Mouse (Mus musculus) common myeloid progenitor, adult 5-6 weeks (primary cell): ENCODE results near the gene Ptprb. TPM values are rescaled to one million over a fixed set of nuclear protein-coding genes. Genes with fewer than 3 reads are reported as not detected.

Experiments
- ATAC-seq: replicated peaks from 2 replicates; pipeline ENCODE4 v1.8.0; 2016; ENCODE audit warnings: low read depth, mild to moderate bottlenecking, moderate TSS enrichment, inconsistent platforms; ENCODE audit not compliant: poor library complexity, severe bottlenecking
- total RNA-seq: library from RNA; stranded (forward); fragments of 200-1000, 187-1606 nt; gene quantifications from 2 replicates; pipeline ENCODE4 v1.2.3, GENCODE M21; 2017

The Ptprb gene
- total RNA-seq, 1 experiment from 2014 or later, result not detected

DNA sequence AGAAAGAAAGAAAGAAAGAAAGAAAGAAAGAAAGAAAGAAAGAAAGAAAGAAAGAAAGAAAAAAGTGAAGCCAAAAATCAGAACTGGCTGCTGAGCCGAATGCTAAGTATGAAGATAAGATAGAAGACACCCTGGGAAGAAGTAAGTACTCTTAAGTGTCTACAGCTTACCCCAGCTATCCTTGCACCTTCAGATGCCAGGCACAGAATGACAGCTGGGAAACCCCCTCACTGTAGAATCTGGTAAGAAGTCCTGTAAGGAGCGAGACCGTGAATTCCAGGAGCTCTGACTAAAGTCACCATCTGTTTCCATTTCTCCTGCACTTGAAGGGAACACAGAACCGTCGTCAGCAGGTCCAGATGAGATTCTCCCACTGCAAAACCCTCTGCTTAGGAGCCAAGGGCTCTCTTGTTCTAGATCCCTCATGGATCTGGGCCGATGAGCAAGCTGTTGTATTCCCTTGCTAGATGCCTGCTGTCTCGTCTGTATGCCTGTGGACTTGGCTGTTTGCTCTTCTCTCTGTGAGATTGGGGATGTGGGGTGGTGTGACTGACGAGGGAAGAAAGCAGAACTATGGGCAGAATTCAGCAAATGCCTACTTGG lies 15.9 kb downstream of the Ptprb start:
- ATAC-seq, result no peak

DNA sequence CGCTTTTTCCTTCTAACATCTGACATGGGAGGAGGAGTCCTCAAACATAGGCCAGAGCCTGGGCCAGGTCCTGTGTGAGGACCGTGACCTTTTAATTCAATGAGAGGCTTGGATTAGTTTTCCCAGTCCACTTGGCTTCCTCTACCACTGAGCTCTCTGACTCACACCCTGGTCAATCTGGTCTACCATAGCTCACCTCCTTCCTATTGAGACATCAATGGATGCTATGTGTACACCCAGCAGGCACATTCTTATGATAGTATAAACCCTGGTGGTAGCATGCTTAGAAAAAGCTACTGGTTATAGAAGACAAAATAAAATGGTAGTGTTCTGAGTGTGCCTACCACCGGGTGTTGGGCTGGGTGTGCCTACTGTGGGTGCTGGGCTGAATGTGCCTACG lies 21.1 kb downstream of the Ptprb start:
- ATAC-seq, result no peak

DNA sequence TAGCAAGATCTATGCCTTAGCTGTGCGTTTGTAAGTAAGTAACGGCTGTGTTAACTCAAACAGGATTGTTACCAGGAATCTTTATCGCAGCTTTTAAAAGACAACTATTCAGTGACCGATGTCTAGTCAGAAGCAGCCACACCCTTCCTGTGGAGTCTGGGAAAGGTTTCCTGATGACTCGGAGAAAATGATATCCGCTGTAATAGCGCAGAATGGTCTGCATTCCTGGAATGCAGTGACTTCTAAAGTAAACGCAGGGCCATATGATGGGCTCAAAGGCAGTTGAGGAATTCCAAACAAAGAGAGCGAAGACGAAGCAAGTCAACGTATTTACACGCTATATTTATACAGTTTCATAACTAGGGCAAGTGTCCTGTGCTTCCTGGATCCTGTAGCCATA lies 22.5 kb downstream of the Ptprb start:
- no peak for ATAC-seq

DNA sequence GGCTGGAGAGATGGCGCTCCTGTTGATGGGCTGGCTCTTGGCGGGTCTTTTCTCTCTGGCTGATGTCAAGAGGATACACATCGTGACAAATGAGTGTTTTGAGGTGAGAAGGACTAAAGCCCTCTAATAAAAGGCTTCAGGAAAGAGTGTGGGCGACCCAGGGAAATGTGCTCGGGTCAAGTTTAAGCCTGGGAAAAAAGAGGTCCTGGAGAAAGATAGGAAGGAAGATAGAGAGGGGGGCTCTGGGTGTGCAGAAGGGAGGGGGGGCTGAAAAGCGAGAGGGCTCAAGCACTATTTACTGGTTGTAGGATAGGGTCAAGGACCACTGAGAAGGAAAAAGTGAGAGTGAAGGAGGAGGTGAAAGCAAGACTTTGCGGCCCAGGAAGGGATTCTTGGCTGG lies 25.5 kb downstream of the Ptprb start:
- ATAC-seq, result no peak

DNA sequence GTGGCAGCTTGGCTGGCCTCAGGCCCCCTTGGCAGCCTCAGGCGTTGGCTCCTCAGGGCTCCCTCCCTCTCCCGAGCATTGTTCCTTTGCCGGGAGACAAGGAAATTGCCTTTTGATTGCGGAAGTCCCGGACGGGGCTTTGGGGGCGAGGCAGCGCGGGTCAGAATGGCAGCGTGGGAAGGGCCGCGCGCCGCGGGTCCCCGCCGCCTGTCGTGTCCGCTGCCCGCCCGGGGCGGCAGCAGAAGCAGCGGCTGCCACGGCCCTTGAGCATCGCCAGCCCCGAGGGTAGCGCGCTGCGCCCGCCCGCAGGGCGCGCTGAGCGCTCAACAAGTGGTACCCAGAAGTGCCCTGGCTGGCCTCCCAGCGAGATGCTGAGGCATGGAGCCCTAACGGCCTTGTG lies 25.9 kb downstream of the Ptprb start:
- ATAC-seq, result peak; percentile 45

DNA sequence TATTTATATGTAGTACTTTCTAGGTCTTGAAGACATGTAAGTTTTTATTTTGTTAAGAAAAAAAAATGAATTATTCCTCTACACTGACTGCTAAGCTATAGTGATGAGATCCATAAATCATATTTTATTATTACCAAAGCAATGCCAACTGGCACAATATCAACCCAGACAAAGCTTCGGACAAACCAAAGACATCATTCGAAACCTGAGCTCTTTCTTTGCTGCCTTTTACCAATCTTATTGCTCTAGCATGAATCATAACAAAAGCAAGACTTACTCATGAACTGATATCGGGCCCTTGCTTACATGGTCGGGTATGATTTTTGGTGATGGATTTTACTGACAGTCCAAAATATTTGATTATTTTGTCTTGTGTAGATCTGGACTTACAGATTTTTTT lies 29.0 kb downstream of the Ptprb start:
- no peak for ATAC-seq

DNA sequence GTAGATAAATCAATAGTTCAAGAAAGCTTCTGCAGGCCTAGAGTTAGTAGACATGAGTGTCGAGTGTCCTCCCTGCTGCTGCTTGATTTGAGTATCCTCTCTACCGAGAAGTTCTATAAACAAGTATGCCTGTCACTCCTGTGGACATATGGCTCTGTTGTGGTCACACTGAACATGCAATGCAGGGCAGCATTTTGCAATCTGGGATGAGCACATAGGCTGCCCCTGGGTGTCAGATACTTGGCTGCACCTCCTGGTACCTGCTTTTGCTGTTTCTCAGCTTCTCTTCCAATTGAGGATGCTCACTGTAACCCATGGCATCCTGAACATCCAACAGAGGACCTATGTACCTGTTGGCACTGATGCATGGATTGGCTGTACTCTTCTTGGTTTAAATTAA lies 34.1 kb downstream of the Ptprb start:
- no peak for ATAC-seq

DNA sequence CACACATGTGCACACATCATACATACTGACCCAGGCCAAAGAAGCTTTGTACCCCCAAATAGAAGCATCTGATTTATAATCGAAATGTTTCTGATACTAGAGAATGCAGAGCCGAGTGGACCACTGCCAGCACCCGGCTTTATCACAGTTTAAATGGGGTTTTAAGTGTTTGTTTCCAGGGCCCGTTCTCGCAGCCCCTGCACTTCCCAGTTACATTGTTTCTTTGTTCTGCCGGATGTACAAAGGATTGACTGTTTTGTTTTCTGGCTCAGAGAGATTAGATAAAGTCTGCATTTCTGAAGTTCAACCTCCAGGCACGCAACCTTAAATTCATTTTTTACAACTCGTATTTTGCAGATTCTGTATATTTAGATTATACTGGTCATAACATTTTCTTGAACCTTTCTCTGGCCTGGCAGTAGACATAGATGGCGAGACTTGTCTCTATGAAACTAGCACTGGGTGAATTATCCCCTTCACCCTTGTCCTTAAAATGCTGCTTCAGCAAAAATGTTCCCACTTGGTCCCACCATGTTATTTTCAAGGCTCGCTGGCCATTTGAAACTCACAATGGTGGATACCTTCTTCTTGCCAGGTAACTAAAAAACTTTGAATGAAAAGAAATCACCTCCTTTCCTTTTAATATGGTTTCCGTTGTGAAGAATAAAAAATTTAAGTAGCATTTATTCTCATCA lies 35.3 kb downstream of the Ptprb start:
- ATAC-seq, result no peak

DNA sequence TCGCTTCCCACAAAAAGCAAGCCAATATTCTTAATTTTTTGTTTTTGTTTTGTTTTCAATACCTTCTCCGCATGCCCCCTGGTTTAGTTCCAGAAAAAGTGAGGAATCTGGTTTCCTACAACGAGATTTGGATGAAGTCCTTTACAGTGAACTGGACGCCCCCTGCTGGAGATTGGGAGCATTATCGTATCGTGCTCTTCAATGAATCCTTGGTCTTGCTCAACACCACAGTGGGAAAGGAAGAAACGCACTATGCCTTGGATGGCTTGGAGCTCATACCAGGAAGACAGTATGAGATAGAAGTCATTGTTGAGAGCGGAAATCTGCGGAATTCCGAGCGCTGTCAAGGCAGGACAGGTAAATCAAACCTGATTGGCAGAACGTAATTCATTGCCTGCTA lies 43.9 kb downstream of the Ptprb start:
- ATAC-seq, result peak; percentile 91

DNA sequence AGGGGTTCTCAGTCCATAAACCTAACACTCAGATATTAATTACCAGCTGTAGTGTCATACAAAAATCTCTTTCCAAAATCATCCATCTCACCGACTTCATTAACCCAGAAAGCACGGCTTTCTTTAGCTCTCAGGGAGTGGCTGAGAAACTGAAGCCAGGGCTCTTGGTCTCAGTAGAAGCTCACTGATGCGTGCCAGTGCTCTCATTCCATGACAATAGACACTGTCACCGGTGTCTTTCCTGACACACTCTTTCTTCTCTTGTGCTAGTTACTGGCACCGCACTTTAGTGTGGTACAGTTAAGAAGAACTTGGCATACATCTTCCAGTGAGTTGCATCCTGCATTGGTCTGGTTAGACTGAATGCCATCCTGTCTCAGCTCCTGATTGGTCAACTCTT lies 53.8 kb downstream of the Ptprb start:
- ATAC-seq, result no peak

DNA sequence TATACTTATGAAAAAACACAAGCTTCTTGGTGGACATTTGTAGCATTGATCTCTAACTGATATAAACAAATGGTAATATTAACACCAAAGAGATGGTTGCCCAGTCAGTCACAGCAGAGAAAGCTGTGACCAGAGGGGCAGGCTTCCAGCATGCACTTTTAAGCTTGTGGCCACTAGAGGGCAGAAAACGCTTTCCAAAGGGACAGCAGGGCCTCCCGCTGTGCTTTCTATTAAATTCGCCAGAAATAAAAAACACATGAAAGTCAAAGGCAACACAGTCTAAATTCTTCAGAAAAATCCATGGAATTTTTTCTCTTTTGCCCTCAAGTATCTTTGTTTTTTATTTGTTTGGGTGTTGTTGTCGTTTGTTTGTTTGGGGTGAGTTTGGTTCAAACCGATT lies 55.1 kb downstream of the Ptprb start:
- ATAC-seq, result peak; percentile 98

DNA sequence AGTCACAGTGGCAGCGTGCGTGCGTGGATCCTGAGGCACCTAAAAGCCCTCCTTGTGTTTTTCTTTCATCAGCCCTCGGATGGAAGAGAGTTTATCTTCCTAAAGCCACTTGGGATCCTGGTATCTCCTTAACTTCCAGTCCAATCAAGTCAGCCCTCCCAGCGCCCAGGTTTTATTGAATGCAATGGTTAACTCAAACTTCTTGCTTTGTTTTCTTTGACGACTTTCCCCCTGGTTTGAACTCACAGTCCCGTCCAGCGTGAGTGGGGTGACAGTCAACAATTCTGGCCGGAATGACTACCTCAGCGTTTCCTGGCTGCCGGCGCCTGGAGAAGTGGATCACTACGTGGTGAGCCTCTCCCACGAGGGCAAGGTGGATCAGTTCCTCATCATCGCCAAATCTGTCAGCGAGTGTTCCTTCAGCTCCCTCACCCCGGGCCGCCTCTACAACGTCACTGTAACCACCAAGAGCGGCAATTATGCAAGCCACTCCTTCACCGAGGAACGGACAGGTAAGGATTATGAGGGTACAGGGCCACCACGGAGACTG lies 55.7 kb downstream of the Ptprb start:
- no peak for ATAC-seq

DNA sequence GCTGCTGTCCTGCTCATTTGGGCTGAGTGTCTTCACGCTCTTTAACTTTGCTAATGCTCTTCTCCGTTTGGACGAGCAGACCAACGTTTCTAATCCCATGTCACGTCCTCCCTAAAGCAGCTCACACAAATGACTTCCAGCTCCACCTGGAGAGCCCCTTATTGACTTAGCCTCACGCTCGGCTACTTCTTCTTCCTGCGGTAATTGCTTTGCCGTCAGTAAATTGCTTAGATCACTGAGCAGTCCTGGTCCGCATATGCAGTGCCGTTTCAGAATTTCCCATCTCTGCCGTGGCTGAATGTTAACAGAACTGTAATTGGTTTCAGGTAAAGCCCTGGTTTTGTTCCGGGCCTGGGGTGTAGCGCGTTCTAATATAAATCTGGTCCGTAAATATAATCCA lies 58.3 kb downstream of the Ptprb start:
- no peak for ATAC-seq

DNA sequence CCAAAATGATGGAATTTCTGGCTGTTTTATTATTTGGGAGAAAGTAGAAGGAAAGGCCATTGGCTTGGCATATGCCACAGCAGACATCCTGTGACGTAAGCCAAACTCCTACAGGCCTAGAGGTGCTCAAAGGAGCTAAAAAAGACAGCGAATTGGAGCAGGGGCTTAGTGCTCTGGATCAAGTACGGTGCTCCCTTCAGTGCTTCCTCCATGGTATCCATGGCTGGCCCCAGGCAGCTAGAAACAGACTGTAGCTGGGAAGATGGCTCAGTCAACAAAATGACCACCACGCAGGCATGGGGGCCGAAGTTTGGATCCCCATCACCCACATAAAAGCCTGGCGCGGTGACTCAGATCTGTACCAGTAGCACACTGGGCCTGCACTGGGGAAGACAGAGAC lies 58.8 kb downstream of the Ptprb start:
- no peak for ATAC-seq

DNA sequence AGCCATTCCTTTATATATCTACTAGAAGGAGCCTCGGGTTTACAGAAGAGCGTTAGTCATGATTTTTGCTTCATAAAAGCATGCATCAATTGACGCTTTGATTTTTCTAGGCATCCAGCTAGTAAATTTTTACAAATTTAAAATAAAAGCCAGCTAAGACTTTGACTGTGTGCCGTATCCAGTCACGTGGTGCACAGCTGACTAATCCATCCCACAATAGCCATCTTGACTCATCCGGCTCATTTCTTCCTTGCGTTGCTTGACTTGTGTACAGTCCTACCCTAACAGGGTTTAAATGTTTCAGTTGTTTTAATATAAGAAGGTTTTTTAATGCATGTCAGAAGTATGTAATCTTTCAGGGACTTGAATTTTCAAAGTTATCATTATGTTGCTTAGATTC lies 60.0 kb downstream of the Ptprb start:
- ATAC-seq, result no peak

DNA sequence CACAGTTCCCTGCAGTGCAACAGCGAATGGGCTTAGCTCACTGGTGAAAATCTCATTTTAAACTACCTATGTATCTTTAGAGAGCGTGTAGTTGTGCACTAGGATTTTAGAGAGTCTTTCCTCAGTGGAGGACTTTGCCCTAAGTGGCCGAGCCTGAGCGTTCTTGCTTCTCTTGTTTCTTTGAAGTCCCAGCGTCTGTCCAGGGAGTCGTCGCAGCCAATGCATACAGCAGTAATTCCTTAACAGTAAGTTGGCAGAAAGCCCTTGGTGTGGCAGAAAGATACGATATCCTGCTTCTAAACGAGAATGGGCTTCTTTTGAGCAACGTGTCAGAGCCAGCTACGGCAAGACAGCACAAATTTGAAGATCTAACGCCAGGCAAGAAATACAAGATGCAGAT lies 65.9 kb downstream of the Ptprb start:
- ATAC-seq, result no peak

DNA sequence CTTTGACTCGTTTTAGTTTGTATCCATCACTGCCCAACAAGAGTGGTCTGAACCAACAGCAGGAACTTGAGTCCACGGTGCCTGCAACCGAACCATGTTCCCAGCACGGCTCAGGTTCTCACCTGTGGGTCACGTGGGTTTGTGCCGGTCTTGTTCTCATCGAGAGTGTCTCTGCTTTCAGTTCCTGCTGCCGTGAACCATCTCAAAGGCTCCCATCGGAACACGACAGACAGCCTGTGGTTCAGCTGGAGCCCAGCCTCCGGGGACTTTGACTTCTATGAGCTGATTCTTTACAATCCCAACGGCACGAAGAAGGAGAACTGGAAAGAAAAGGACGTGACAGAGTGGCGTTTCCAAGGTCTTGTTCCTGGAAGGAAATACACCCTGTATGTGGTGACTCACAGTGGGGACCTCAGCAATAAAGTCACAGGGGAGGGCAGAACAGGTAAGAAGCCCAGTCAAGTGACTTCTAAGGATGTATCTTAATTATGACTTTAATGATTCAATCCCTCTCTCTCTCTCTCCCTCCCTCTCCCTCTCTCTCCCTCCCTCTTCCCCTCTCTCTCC lies 71.4 kb downstream of the Ptprb start:
- no peak for ATAC-seq

DNA sequence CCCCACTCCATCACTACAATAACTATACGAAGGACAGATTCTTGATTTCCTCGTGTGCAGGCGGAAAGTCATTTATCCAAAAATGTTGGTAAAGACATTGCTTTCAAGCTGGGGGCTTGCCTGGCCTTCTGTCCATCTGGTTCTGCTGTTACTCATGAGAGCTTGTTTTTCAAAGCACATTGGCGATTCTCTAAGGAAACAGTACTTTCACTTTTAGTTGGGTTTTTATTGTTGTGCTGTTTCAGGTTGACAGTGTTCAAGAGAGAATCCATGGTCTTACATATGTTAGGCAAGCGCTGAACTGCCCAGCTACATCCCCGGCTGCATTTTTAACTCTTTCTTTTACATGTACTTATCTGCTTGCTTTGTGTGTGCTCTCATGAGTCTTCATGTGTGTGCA lies 73.7 kb downstream of the Ptprb start:
- ATAC-seq, result no peak

DNA sequence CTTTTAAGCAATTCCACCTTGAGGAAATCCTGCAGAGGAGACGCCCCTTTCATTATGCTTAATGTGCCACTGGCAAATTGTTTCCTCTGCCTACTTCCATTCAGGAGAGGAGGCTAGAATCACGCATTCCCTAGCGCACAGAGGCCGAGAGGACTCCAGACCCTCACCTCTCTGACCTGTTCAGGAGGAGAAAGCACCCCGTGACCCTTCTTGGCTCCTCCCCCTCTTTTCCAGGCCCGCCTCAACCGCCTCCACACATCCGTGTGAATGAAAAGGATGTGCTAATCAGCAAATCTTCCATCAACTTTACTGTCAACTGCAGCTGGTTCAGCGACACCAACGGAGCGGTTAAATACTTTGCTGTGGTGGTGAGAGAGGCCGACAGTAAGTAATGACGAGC lies 75.2 kb downstream of the Ptprb start:
- ATAC-seq, result no peak

DNA sequence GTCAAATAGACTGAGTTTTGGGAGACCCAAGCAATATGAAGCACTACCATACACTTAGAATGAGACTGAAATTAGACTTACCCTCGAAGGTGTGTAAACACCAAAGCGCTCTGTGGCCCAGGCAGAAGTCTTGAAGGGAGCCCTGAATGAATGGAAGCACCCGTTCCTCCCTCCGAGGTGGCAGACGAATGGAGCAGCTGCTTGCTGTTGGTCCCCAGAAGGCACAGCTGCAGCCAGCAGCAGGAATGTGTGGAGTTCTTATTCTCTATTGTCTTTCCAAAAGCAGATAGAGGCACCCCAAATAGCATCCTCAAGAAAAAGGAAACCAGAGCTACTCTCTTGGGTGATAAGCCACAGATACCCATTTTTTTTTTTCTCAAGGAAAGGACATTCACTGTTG lies 79.0 kb downstream of the Ptprb start:
- ATAC-seq, result no peak

DNA sequence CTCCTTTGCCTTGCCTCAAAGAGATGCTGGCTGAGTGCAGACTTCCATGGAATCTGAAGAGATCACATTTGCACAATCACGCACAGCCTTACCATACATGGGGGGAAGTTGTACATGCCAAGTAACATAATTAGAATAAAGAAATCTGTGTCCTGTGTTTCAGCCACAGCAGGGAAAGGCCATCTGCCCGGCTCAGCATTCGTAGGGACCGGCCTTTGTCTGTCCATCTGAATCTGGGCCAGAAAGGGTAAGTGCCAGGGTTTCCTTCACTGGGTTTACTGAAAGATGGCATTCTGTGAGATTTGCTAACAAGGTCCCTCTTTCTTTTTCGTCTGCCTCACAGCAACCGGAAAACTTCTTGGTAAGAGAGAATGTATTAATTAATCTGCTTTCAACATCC lies 86.9 kb downstream of the Ptprb start:
- no peak for ATAC-seq

DNA sequence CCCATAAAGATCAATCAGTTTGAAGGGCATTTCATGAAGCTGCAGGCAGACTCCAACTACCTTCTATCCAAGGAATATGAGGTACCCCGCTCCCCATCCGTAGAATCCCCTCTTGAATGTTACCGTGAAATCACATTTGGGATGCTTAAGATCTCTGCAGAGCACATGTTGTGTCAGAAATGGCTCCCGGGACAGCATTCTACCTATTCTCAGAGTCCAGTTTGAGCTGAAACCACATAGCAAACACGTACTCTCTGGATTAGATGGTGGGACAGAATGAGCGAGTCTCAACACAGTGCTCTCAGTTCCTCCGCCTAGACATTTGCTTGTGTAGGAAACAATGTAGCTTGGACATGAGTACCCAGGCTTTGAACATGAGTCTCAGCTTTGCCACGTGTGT lies 87.3 kb downstream of the Ptprb start:
- ATAC-seq, result no peak
